Mouse (Mus musculus) telencephalon, adult 2 months (tissue): Measurements from ENCODE around the gene Ankrd44.

Experiments
- DNase-seq: peaks from one replicate; pipeline ENCODE4 v3.0.0-alpha.2; 2011; ENCODE audit warnings: low read depth, low spot score

The Ankrd44 gene

GRCm38 (mm10) chr1:54765632-54766238 is 160.5 kb downstream of the Ankrd44 start:
- no peak for DNase-seq

- no peak for DNase-seq
Observed at GRCm38 (mm10) chr1:54762216-54762807, 163.9 kb downstream of the Ankrd44 start.

GRCm38 (mm10) chr1:54759841-54760240 is 166.3 kb downstream of the Ankrd44 start:
- no peak for DNase-seq

GRCm38 (mm10) chr1:54757291-54757690 is 168.9 kb downstream of the Ankrd44 start:
- no peak for DNase-seq

GRCm38 (mm10) chr1:54755690-54756365 is 170.4 kb downstream of the Ankrd44 start:
- DNase-seq: no peak

- DNase-seq: no peak
Observed at GRCm38 (mm10) chr1:54749961-54750360, 176.2 kb downstream of the Ankrd44 start.

- no peak for DNase-seq
Observed at GRCm38 (mm10) chr1:54749516-54749915, 176.7 kb downstream of the Ankrd44 start.

GRCm38 (mm10) chr1:54747785-54748420 is 178.3 kb downstream of the Ankrd44 start:
- DNase-seq: no peak

- DNase-seq: no peak
Observed at GRCm38 (mm10) chr1:54745666-54746065, 180.5 kb downstream of the Ankrd44 start.

GRCm38 (mm10) chr1:54744171-54744570 is 182.0 kb downstream of the Ankrd44 start:
- no peak for DNase-seq

GRCm38 (mm10) chr1:54743072-54743471 is 183.1 kb downstream of the Ankrd44 start:
- DNase-seq: no peak

- DNase-seq: no peak
Observed at GRCm38 (mm10) chr1:54740936-54741335, 185.3 kb downstream of the Ankrd44 start.

GRCm38 (mm10) chr1:54737472-54737871 is 188.7 kb downstream of the Ankrd44 start:
- no peak for DNase-seq

GRCm38 (mm10) chr1:54734917-54735664 is 191.1 kb downstream of the Ankrd44 start:
- peak; percentile 77 for DNase-seq

- DNase-seq: no peak
Observed at GRCm38 (mm10) chr1:54729316-54729715, 196.9 kb downstream of the Ankrd44 start.

GRCm38 (mm10) chr1:54726555-54726954 is 199.6 kb downstream of the Ankrd44 start:
- DNase-seq: no peak

- DNase-seq: peak; percentile 50
Observed at GRCm38 (mm10) chr1:54716921-54717320, 209.3 kb downstream of the Ankrd44 start.

- DNase-seq: no peak
Observed at GRCm38 (mm10) chr1:54715061-54715760, 211.0 kb downstream of the Ankrd44 start.

GRCm38 (mm10) chr1:54713231-54714173 is 212.7 kb downstream of the Ankrd44 start:
- DNase-seq: peak; percentile 54

GRCm38 (mm10) chr1:54711568-54711967 is 214.6 kb downstream of the Ankrd44 start:
- no peak for DNase-seq
